Mouse (Mus musculus): Measurements from ENCODE around the gene Ppy.

DNA sequence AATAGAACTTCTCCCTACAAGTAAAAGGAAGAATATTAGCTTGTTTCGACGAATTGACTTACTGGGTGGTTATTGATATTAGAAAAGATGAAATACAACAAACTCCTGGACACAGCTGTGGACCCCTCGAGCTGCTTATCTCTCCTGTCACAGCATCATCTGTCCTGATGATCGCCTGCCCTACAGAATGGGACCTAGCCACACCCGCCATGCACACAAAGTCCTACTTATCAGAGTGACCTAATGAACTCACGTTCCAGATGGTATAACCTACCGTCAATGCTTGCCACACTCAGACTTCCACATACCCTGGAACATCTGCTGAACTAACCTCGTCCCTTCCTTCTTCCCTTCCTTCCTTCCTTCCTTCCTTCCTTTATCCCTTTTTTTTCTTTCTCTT is 15.1 kb upstream of the Ppy start:
- TF ChIP-seq EP300 (optimal IDR thresholded peaks at IDR 0.05) (no peak), CTCF (IDR thresholded peaks at IDR 0.05; ENCODE audit: low read depth) (no peak)
